Mouse (Mus musculus) liver, postnatal 0 days (tissue): ENCODE results near the gene Adgrl4. TPM values are rescaled to one million over a fixed set of nuclear protein-coding genes. Genes with fewer than 3 reads are reported as not detected.

Experiments
- ATAC-seq: fragments of 200-750 bp; cut with Nextera tagmentation; 2 replicates; pipeline ENCODE4 v1.8.0; 2017; ENCODE audit warnings: mild to moderate bottlenecking, moderate library complexity
- DNase-seq: peaks from one replicate; pipeline ENCODE4 v3.0.0-alpha.2; 2016
- H3K27ac ChIP-seq: fragments of 300-500 bp; sonication (generic); 2 replicates; pipeline ENCODE4 v1.5.1; 2014; ENCODE audit warnings: antibody characterized with exemption, moderate library complexity, mild to moderate bottlenecking, low read depth
- H3K27me3 ChIP-seq: fragments of 300-500 bp; sonication (generic); 2 replicates; pipeline ENCODE4 v1.6.1; 2014; ENCODE audit warnings: low read length, control low read depth, mixed read lengths; ENCODE audit not compliant: insufficient read depth
- H3K36me3 ChIP-seq: fragments of 300-500 bp; sonication (generic); replicated peaks from 2 replicates; pipeline ENCODE4 v1.6.1; 2014; ENCODE audit warnings: mild to moderate bottlenecking, control low read depth, low read length, moderate library complexity, mixed read lengths; ENCODE audit not compliant: insufficient read depth
- H3K4me1 ChIP-seq: fragments of 300-500 bp; sonication (generic); 2 replicates; pipeline ENCODE4 v1.6.1; 2014; ENCODE audit warnings: antibody characterized with exemption, mild to moderate bottlenecking, control low read depth; ENCODE audit not compliant: insufficient read depth
- H3K4me2 ChIP-seq: fragments of 300-500 bp; sonication (generic); 2 replicates; pipeline ENCODE4 v1.6.1; 2014; ENCODE audit warnings: low read depth, mild to moderate bottlenecking, low read length, moderate library complexity, mixed read lengths
- H3K4me3 ChIP-seq: fragments of 300-500 bp; sonication (generic); 2 replicates; pipeline ENCODE4 v1.5.1; 2014; ENCODE audit warnings: low read depth, low read length
- H3K9ac ChIP-seq: fragments of 300-500 bp; sonication (generic); replicated peaks from 2 replicates; pipeline ENCODE4 v1.6.1; 2014; ENCODE audit warnings: mild to moderate bottlenecking, moderate library complexity
- H3K9me3 ChIP-seq: fragments of 300-500 bp; sonication (generic); 2 replicates; pipeline ENCODE4 v1.6.1; 2016; ENCODE audit warnings: mild to moderate bottlenecking, control low read depth, low read length, mixed read lengths
- CTCF ChIP-seq: sonication (generic); IDR thresholded peaks from 2 replicates; pipeline ENCODE4 v1.5.1; 2016; ENCODE audit warnings: antibody characterized with exemption, low read depth
- EP300 ChIP-seq: IDR thresholded peaks from 2 replicates; pipeline ENCODE4 v1.6.1; 2016; ENCODE audit warnings: antibody characterized with exemption, low read depth, mild to moderate bottlenecking
- WGBS: fragments of 180-500 bp; shearing (Covaris S2); extraction: QIAGEN DNeasy Blood & Tissue Kit; methylation state at CpG from one replicate; pipeline ENCODE4 v1.1.7; 2014; ENCODE audit not compliant: insufficient replicate concordance; 5-methylcytosine and 5-hydroxymethylcytosine counted together
- polyA plus RNA-seq: library from polyadenylated mRNA; unstranded; fragments of >200 nt; fragmentation: Nextera tagmentation; extraction: Ambion mirVana; gene quantifications from 2 replicates; pipeline ENCODE4 v1.2.1, GENCODE M21; 2015

Gene Adgrl4
- polyA plus RNA-seq, 1 experiment from 2014 or later, result 6.5 TPM

DNA sequence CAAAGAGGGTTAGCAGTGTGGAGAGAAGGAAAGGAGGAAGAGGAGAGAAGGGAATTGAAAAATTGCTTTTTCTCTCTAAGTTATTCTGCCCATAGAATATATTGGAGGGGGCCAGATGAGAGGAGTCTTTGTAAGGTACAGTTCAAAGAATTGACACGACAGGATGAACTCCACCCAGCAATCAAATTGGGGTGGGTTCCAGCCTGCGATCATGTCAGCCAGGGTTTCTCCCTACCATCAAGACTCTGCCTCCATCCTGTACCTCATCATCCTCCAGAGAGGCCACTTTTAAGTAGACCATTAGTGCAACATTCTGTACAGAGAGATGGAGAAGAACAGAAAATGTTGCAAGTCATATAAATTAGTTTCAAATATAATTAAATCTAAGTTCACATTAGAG lies 2.3 kb downstream of the Adgrl4 start:
- Histone ChIP-seq H3K27ac (no peak overlapping the region), H3K9me3 (no peaks in the 10 kb centered on the region), H3K27me3 (no peaks in the 10 kb centered on the region), H3K4me2 (0 out of 2 replicates have a peak overlapping the region, but pooled peaks have one; percentile 26), H3K9ac (no peak overlapping the region), H3K4me1 (peaks cover 4% of the 10 kb centered on the region; the same call in 1 of the 2 replicates), H3K36me3 (no peaks in the 10 kb centered on the region), H3K4me3 (no peak overlapping the region)
- TF ChIP-seq EP300 (no peak), CTCF (no peak)
- 36% methylated on average over 2 of the region's 2 CpGs for WGBS
- ATAC-seq (no peak), DNase-seq (no peak)

DNA sequence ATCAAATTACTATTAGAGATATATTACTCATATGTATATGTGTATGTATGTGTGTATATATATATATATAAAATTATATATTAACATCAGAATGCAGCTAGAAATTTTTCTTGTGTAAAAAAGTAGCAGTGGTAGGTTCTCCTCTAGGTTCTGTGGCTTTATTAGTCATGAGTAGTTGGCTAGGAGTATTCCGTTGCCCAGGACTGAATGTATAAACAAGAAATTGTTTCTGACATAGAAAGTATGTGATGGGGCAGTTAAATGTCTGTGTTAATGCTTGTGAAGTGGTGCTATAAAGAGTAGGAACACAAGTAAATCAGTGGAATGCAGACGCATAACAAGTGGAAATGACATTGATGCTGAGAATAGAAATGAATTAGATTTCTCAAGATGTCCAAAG lies 4.3 kb downstream of the Adgrl4 start:
- no peak for ATAC-seq
- Histone ChIP-seq H3K4me1 (peaks cover 4% of the 10 kb centered on the region; the same call in 1 of the 2 replicates), H3K9me3 (no peaks in the 10 kb centered on the region), H3K27me3 (no peaks in the 10 kb centered on the region), H3K9ac (no peak overlapping the region), H3K4me2 (no peak overlapping the region), H3K27ac (no peak overlapping the region), H3K4me3 (no peak overlapping the region), H3K36me3 (no peaks in the 10 kb centered on the region)
- no peak for TF ChIP-seq CTCF
- no peak for TF ChIP-seq EP300
- DNase-seq, result no peak
- WGBS, result 76% methylated on average over 2 of the region's 2 CpGs

- no peak for TF ChIP-seq CTCF
- no peak for TF ChIP-seq EP300
- 73% methylated on average over 5 of the region's 5 CpGs for WGBS
- Histone ChIP-seq H3K4me2 (no peak overlapping the region), H3K36me3 (no peaks in the 10 kb centered on the region), H3K27ac (no peak overlapping the region), H3K4me1 (no peaks in the 10 kb centered on the region), H3K4me3 (no peak overlapping the region), H3K27me3 (no peaks in the 10 kb centered on the region), H3K9me3 (no peaks in the 10 kb centered on the region), H3K9ac (no peak overlapping the region)
- DNase-seq (no peak), ATAC-seq (no peak)
These were observed 5.8 kb downstream of the Adgrl4 start for GRCm38 (mm10) chr3:151443486-151443885.

GRCm38 (mm10) chr3:151444284-151444683 lies 6.6 kb downstream of the Adgrl4 start:
- TF ChIP-seq CTCF (no peak), EP300 (no peak)
- Histone ChIP-seq H3K36me3 (no peaks in the 10 kb centered on the region), H3K9ac (no peak overlapping the region), H3K27ac (no peak overlapping the region), H3K9me3 (no peaks in the 10 kb centered on the region), H3K4me1 (no peaks in the 10 kb centered on the region), H3K4me3 (no peak overlapping the region), H3K4me2 (no peak overlapping the region), H3K27me3 (no peaks in the 10 kb centered on the region)
- DNase-seq (no peak), ATAC-seq (no peak)
- WGBS, result 47% methylated on average over 4 of the region's 4 CpGs

- Histone ChIP-seq H3K9me3 (no peaks in the 10 kb centered on the region), H3K9ac (no peak overlapping the region), H3K36me3 (no peaks in the 10 kb centered on the region), H3K4me2 (no peak overlapping the region), H3K27me3 (no peaks in the 10 kb centered on the region), H3K27ac (no peak overlapping the region), H3K4me3 (no peak overlapping the region), H3K4me1 (no peaks in the 10 kb centered on the region)
- no peak for DNase-seq
- 41% methylated on average over 2 of the region's 2 CpGs for WGBS
- TF ChIP-seq CTCF (0 out of 2 replicates have a peak, but pooled peaks have one; percentile 12), EP300 (no peak)
- no peak for ATAC-seq
These were observed 8.2 kb downstream of the Adgrl4 start for GRCm38 (mm10) chr3:151445936-151446335.

DNA sequence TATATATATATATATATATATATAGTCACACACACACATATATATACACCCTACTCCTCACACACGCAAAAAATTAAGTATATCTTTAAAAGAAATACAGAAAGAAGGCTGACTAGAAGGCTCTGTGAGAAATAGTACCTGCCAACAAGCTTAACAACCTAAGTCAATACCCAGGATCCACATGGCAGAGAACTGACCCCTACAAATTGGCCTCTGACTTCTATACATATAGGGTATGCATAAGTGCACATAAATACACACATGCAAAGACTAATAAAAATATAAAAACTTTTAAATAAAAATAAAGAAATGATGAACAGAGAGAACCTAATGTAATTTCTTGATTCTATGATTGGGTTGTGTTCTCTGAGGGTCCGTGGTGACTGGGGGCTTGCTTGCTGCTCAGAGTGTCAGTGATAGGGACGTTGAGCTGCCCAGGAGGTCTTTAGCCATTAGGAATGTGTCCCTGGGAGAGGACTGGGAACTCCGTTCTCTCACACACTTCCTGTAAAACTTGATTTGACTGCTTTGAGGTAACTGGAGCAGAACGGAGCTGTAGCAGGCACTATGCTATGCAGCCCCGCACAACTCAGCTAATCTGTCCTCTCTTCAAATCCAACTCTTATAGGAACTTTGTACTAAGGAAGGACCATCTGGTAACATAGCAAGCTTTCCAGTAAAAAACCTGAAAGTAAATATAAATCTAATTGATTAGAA lies 17.5 kb downstream of the Adgrl4 start:
- Histone ChIP-seq H3K27ac (no peak overlapping the region), H3K9me3 (no peaks in the 10 kb centered on the region), H3K4me1 (no peaks in the 10 kb centered on the region), H3K27me3 (no peaks in the 10 kb centered on the region), H3K4me2 (no peak overlapping the region), H3K9ac (no peak overlapping the region), H3K4me3 (no peak overlapping the region), H3K36me3 (no peaks in the 10 kb centered on the region)
- no peak for ATAC-seq
- 54% methylated on average over 6 of the region's 6 CpGs for WGBS
- no peak for DNase-seq
- TF ChIP-seq CTCF, result no peak
- no peak for TF ChIP-seq EP300
